10 mouse cellular contexts compared by ENCODE assay signal in the genomic region with DNA sequence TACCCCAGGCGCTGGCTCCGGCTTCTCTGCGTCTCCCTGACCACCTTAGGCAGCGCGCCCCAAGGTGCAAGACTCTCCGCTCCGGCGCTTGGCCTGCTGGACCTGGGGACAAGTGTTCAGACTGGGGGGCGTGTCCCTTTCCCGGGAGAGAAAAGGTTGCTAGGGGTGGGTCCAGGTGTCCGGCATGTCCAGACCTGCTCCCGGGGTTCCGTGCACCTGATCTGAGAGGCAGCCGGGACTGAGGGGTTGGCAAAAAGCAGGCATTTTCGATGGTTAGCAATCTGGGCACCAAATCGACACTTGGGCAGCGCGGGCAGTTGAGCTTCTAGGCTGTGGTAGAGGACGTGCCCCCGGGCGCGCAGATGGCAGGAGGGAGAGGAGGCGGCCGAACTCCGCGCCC. TPM values are rescaled to one million over a fixed set of nuclear protein-coding genes. Genes with fewer than 3 reads are reported as not detected.
DNase-seq lines count a peak whose midpoint lies in the region; ATAC-seq and TF ChIP-seq lines count a peak whose summit lies in the region.
"Had no signal": no experiment of that assay in that cellular context is flagged by ENCODE, and none has a peak within 500 bp of the region (broad histone marks: within the 10 kb centered on the region; RNA-seq: fewer than 3 reads in every experiment).

No protein-coding gene starts in this region.

- no peaks in the 10 kb centered on the region for H3K36me3 ChIP-seq in kidney, adult 2 months (ENCODE audit: control insufficient read depth, insufficient read depth, low read length)
- H3K36me3 ChIP-seq in hindbrain, postnatal 0 days (ENCODE audit: insufficient read depth, low read length): no peaks in the 10 kb centered on the region
- H3K36me3 ChIP-seq in midbrain, embryonic 16.5 days (ENCODE audit: control insufficient read depth, insufficient read depth, low read length): no peaks in the 10 kb centered on the region
- H3K36me3 ChIP-seq: G1E had no signal

- no peak overlapping the region for H3K27ac ChIP-seq in kidney, adult 2 months (ENCODE audit: insufficient read depth, low read depth, low read length)
- H3K27ac ChIP-seq in hindbrain, postnatal 0 days: peak overlapping the region; percentile 74; the same call in 1 of the 2 replicates
- peak overlapping the region; percentile 90 for H3K27ac ChIP-seq in midbrain, embryonic 16.5 days (ENCODE audit: low read length)

- H3K27me3 ChIP-seq in kidney, adult 2 months (replicated peaks; ENCODE audit: control insufficient read depth, insufficient read depth, low read length): peaks cover 4% of the 10 kb centered on the region; the same call in 1 of the 2 replicates
- no peaks in the 10 kb centered on the region; the same call in 1 of the 2 replicates for H3K27me3 ChIP-seq in hindbrain, postnatal 0 days (ENCODE audit: insufficient read depth, low read length)
- peaks cover 4% of the 10 kb centered on the region; the same call in 1 of the 2 replicates for H3K27me3 ChIP-seq in midbrain, embryonic 16.5 days (ENCODE audit: control insufficient read depth, insufficient read depth, low read depth, low read length)

- TF ChIP-seq CTCF in kidney, adult 2 months (conservative IDR thresholded peaks at IDR 0.05; ENCODE audit: insufficient read depth, insufficient read length, low read depth, low read length): no peak
- TF ChIP-seq CTCF in hindbrain, postnatal 0 days (IDR thresholded peaks at IDR 0.05; ENCODE audit: low read depth): no peak

- no peak for TF ChIP-seq POLR2A in kidney, adult 2 months (IDR thresholded peaks at IDR 0.05; ENCODE audit: low read depth, low read length)

- no peaks in the 10 kb centered on the region for H3K9me3 ChIP-seq in hindbrain, postnatal 0 days (ENCODE audit: low read length)
- H3K9me3 ChIP-seq in midbrain, embryonic 16.5 days (replicated peaks; ENCODE audit: control insufficient read depth, low read length, poor library complexity, severe bottlenecking): no peaks in the 10 kb centered on the region

- peak overlapping the region; percentile 70 for H3K9ac ChIP-seq in hindbrain, postnatal 0 days (replicated peaks; ENCODE audit: low read length)
- H3K9ac ChIP-seq in midbrain, embryonic 16.5 days (ENCODE audit: low read depth, low read length): peak overlapping the region; percentile 87

- WGBS in kidney, adult 2 months: 3% methylated on average over 26 of the region's 26 CpGs
- 3% methylated on average over 24 of the region's 26 CpGs for WGBS in hindbrain, postnatal 0 days
- whole genome bisulfite sequencing in midbrain, embryonic 16.5 days: 3% methylated on average over 24 of the region's 26 CpGs

- peak overlapping the region; percentile 37 for H3K4me3 ChIP-seq in kidney, adult 2 months (ENCODE audit: insufficient read depth, low read depth, low read length)
- peak overlapping the region; percentile 63 for H3K4me3 ChIP-seq in hindbrain, postnatal 0 days (ENCODE audit: low read length)
- peak overlapping the region; percentile 77 for H3K4me3 ChIP-seq in midbrain, embryonic 16.5 days (ENCODE audit: low read depth, low read length)

- peak overlapping the region; percentile 86 for H3K4me2 ChIP-seq in hindbrain, postnatal 0 days (ENCODE audit: low read depth, low read length)
- H3K4me2 ChIP-seq in midbrain, embryonic 16.5 days (ENCODE audit: low read length): peak overlapping the region; percentile 90

- no peaks in the 10 kb centered on the region for H3K4me1 ChIP-seq in kidney, adult 2 months (ENCODE audit: control insufficient read depth, insufficient read depth, low read length)
- peaks cover 33% of the 10 kb centered on the region for H3K4me1 ChIP-seq in hindbrain, postnatal 0 days (ENCODE audit: insufficient read depth, low read length)
- peaks cover 28% of the 10 kb centered on the region for H3K4me1 ChIP-seq in midbrain, embryonic 16.5 days (ENCODE audit: control insufficient read depth, insufficient read depth, low read length)

- DNase-seq in kidney, adult 2 months: peak; percentile 42
- DNase-seq in kidney, postnatal 10 days: no peak
- DNase-seq in cerebellum, adult 9-11 months: peak; percentile 70
- DNase-seq in hindbrain, postnatal 0 days (ENCODE audit: low spot score): no peak
- no peak for DNase-seq in retina, embryonic 14.5 days (ENCODE audit: low spot score)
- no peak for DNase-seq in thymus, adult 18-20 months
- no peak for DNase-seq in frontal cortex, postnatal 14 days (ENCODE audit: low spot score in 2 of 2)

- ATAC-seq in hindbrain, postnatal 0 days: peak; percentile 39
- 0 out of 2 replicates have a peak, but pooled peaks have one; percentile 6 for ATAC-seq in midbrain, embryonic 16.5 days

RNA-seq across cellular contexts. Expression of a gene that starts 4.7 kb away (rescaled TPM):
- polyA plus RNA-seq in kidney, adult 2 months (2012; rRNA removed): 0.43 and 0.80 TPM in 2 replicates
- 37.5 and 47.4 TPM in 2 replicates for total RNA-seq in hindbrain, postnatal 0 days (2014; rRNA removed)
- 10.5 and 12.4 TPM in 2 replicates for polyA plus RNA-seq in hindbrain, postnatal 0 days (2015; fragmentation: Nextera tagmentation; extraction: Ambion mirVana)
- polyA plus RNA-seq in midbrain, embryonic 16.5 days (2015; fragmentation: Nextera tagmentation; extraction: Ambion mirVana): 17.9 and 20.6 TPM in 2 replicates
- total RNA-seq: hematopoietic stem cell, adult 5-6 weeks had no signal
- polyA plus RNA-seq: G1E had no signal

RNA-seq across cellular contexts. Expression of a gene that starts 31.7 kb away (rescaled TPM):
- 8,481 and 8,923 TPM in 2 replicates for polyA plus RNA-seq in kidney, adult 2 months (2012; rRNA removed)
- total RNA-seq in hindbrain, postnatal 0 days (2014; rRNA removed): 17.1 and 18.6 TPM in 2 replicates
- 19.5 and 21.5 TPM in 2 replicates for polyA plus RNA-seq in hindbrain, postnatal 0 days (2015; fragmentation: Nextera tagmentation; extraction: Ambion mirVana)
- 10.8 and 14.3 TPM in 2 replicates for polyA plus RNA-seq in midbrain, embryonic 16.5 days (2015; fragmentation: Nextera tagmentation; extraction: Ambion mirVana)
- total RNA-seq: hematopoietic stem cell, adult 5-6 weeks had no signal
- polyA plus RNA-seq: G1E had no signal

Comparison
In these comparisons a context has a peak if more than half of its experiments do, and no peak if none do; other contexts are left out.
1. DNase-seq: peak in kidney, adult 2 months (single experiment) and cerebellum, adult 9-11 months (single experiment); none in kidney, postnatal 10 days (single experiment), hindbrain, postnatal 0 days (single experiment), retina, embryonic 14.5 days (single experiment), thymus, adult 18-20 months (0 of 2) and frontal cortex, postnatal 14 days (0 of 2).
2. RNA of a gene that starts 31.7 kb away (polyA plus RNA-seq): 8,481 to 8,923 TPM in kidney, adult 2 months; 19.5 to 21.5 TPM in hindbrain, postnatal 0 days and 10.8 to 14.3 TPM in midbrain, embryonic 16.5 days; every median in the first group is over 100 times any median in the second.
3. Peak in every context shown above with its lines, with median percentiles within 50 percentile points of each other: H3K4me3 ChIP-seq.